Mouse (Mus musculus) heart, postnatal 0 days (tissue): Measurements from ENCODE around the gene Cyp27b1. TPM values are rescaled to one million over a fixed set of nuclear protein-coding genes. Genes with fewer than 3 reads are reported as not detected.

ENCODE experiments used
- ATAC-seq: fragments of 200-750 bp; cut with Nextera tagmentation; 2 replicates; pipeline ENCODE4 v1.8.0; 2017; ENCODE audit warnings: low read depth, moderate number of reproducible peaks, moderate library complexity; ENCODE audit not compliant: insufficient read depth
- DNase-seq: peaks from one replicate; pipeline ENCODE4 v3.0.0-alpha.2; 2016; ENCODE audit warnings: low spot score
- H3K27ac ChIP-seq: fragments of 300-500 bp; sonication (generic); 2 replicates; pipeline ENCODE4 v1.5.1; 2014; ENCODE audit warnings: low read depth, mild to moderate bottlenecking
- H3K27me3 ChIP-seq: fragments of 300-500 bp; sonication (generic); 2 replicates; pipeline ENCODE4 v1.6.1; 2014; ENCODE audit warnings: low read length, mixed read lengths; ENCODE audit not compliant: control insufficient read depth, insufficient read depth
- H3K36me3 ChIP-seq: fragments of 300-500 bp; sonication (generic); replicated peaks from 2 replicates; pipeline ENCODE4 v1.6.1; 2014; ENCODE audit warnings: low read length, mixed read lengths; ENCODE audit not compliant: control insufficient read depth, insufficient read depth
- H3K4me1 ChIP-seq: fragments of 300-500 bp; sonication (generic); 2 replicates; pipeline ENCODE4 v1.6.1; 2014; ENCODE audit warnings: antibody characterized with exemption; ENCODE audit not compliant: control insufficient read depth, insufficient read depth
- H3K4me2 ChIP-seq: fragments of 300-500 bp; sonication (generic); 2 replicates; pipeline ENCODE4 v1.6.1; 2014; ENCODE audit warnings: low read depth, mild to moderate bottlenecking, low read length, moderate library complexity
- H3K4me3 ChIP-seq: fragments of 300-500 bp; sonication (generic); 2 replicates; pipeline ENCODE4 v1.5.1; 2014; ENCODE audit warnings: low read depth, low read length
- H3K9ac ChIP-seq: fragments of 300-500 bp; sonication (generic); replicated peaks from 2 replicates; pipeline ENCODE4 v1.6.1; 2014; ENCODE audit warnings: low read depth, low read length, mixed read lengths
- H3K9me3 ChIP-seq: fragments of 300-500 bp; sonication (generic); replicated peaks from 2 replicates; pipeline ENCODE4 v1.6.1; 2016; ENCODE audit warnings: low read length; ENCODE audit not compliant: control insufficient read depth
- CTCF ChIP-seq: IDR thresholded peaks from 2 replicates; pipeline ENCODE4 v1.5.1; 2016; ENCODE audit warnings: antibody characterized with exemption, control low read depth, low read depth
- EP300 ChIP-seq: IDR thresholded peaks from 2 replicates; pipeline ENCODE4 v1.6.1; 2016; ENCODE audit warnings: antibody characterized with exemption, low read depth
- WGBS: fragments of 180-500 bp; shearing (Covaris S2); extraction: QIAGEN DNeasy Blood & Tissue Kit; methylation state at CpG from one replicate; pipeline ENCODE4 v1.1.7; 2014; 5-methylcytosine and 5-hydroxymethylcytosine counted together
- polyA plus RNA-seq: library from polyadenylated mRNA; unstranded; fragments of >200 nt; fragmentation: Nextera tagmentation; extraction: Ambion mirVana; gene quantifications from 2 replicates; pipeline ENCODE4 v1.2.1, GENCODE M21; 2015
- total RNA-seq: library from RNA; depleted of rRNA; stranded (reverse); fragments of >200 nt; gene quantifications from 2 replicates; pipeline ENCODE4 v1.2.3, GENCODE M21; 2014; ENCODE audit warnings: low replicate concordance

Cyp27b1 gene
- total and polyA plus RNA-seq, 2 experiments from 2014 or later: 0.08 TPM; not detected in 1

GRCm38 (mm10) chr10:127081996-127082620, 34.1 kb downstream of the Cyp27b1 start:
- DNase-seq (no peak), ATAC-seq (no peak)
- Histone ChIP-seq H3K27ac (no peak overlapping the region), H3K9ac (no peak overlapping the region), H3K4me3 (no peak overlapping the region; the same call in 1 of the 2 replicates), H3K9me3 (no peaks in the 10 kb centered on the region), H3K4me2 (peak overlapping the region; percentile 57; the same call in 1 of the 2 replicates), H3K4me1 (no peaks in the 10 kb centered on the region), H3K27me3 (peaks cover 76% of the 10 kb centered on the region), H3K36me3 (no peaks in the 10 kb centered on the region)
- no peak for TF ChIP-seq EP300
- no peak for TF ChIP-seq CTCF
- WGBS: 31% methylated on average over 8 of the region's 8 CpGs

- Histone ChIP-seq H3K4me1 (no peaks in the 10 kb centered on the region), H3K9ac (no peak overlapping the region), H3K4me2 (no peak overlapping the region), H3K27ac (no peak overlapping the region), H3K4me3 (no peak overlapping the region), H3K36me3 (no peaks in the 10 kb centered on the region), H3K27me3 (peaks cover 73% of the 10 kb centered on the region), H3K9me3 (no peaks in the 10 kb centered on the region)
- ATAC-seq: no peak
- no peak for TF ChIP-seq CTCF
- TF ChIP-seq EP300: no peak
- 32% methylated on average over 8 of the region's 8 CpGs for WGBS
- no peak for DNase-seq
Measured at GRCm38 (mm10) chr10:127083292-127083914, 35.4 kb downstream of the Cyp27b1 start.

- H3K4me1 ChIP-seq: no peaks in the 10 kb centered on the region
- H3K4me3 ChIP-seq: no peak overlapping the region
- TF ChIP-seq CTCF: no peak
- TF ChIP-seq EP300: no peak
- H3K4me2 ChIP-seq: no peak overlapping the region
- no peak overlapping the region for H3K9ac ChIP-seq
- peaks cover 70% of the 10 kb centered on the region for H3K27me3 ChIP-seq
- no peak overlapping the region for H3K27ac ChIP-seq
- no peak for ATAC-seq
- no peaks in the 10 kb centered on the region for H3K9me3 ChIP-seq
- no peak for DNase-seq
- H3K36me3 ChIP-seq: no peaks in the 10 kb centered on the region
- 35% methylated on average over 5 of the region's 5 CpGs for WGBS
Measured at GRCm38 (mm10) chr10:127083915-127084306, 35.9 kb downstream of the Cyp27b1 start.

GRCm38 (mm10) chr10:127085052-127085451, 37.0 kb downstream of the Cyp27b1 start:
- H3K9ac ChIP-seq: no peak overlapping the region

GRCm38 (mm10) chr10:127085633-127086032, 37.6 kb downstream of the Cyp27b1 start:
- TF ChIP-seq EP300 (no peak), CTCF (no peak)
- Histone ChIP-seq H3K9ac (no peak overlapping the region), H3K4me2 (no peak overlapping the region), H3K36me3 (no peaks in the 10 kb centered on the region), H3K4me1 (no peaks in the 10 kb centered on the region), H3K4me3 (no peak overlapping the region), H3K9me3 (no peaks in the 10 kb centered on the region), H3K27ac (no peak overlapping the region), H3K27me3 (peaks cover 70% of the 10 kb centered on the region)
- ATAC-seq (no peak), DNase-seq (no peak)
- 68% methylated on average over 6 of the region's 6 CpGs for WGBS

More at GRCm38 (mm10) chr10:127085052-127085451, 37.0 kb downstream of the Cyp27b1 start:
- no peak for ATAC-seq
- TF ChIP-seq EP300: no peak
- no peak overlapping the region for H3K27ac ChIP-seq
- WGBS: 70% methylated on average over 9 of the region's 9 CpGs
- H3K36me3 ChIP-seq: no peaks in the 10 kb centered on the region
- DNase-seq: no peak
- H3K27me3 ChIP-seq: peaks cover 70% of the 10 kb centered on the region
- H3K4me2 ChIP-seq: no peak overlapping the region
- no peaks in the 10 kb centered on the region for H3K4me1 ChIP-seq
- no peaks in the 10 kb centered on the region for H3K9me3 ChIP-seq
- no peak overlapping the region for H3K4me3 ChIP-seq
